Mouse (Mus musculus): ENCODE data around the gene Gpatch8. TPM values are rescaled to one million over a fixed set of nuclear protein-coding genes. Genes with fewer than 3 reads are reported as not detected.
A peak's percentile ranks its signal among the peaks of the same experiment; 100 is the strongest.

The Gpatch8 gene
- polyA plus RNA-seq, 1 experiment, result 62.3 TPM

- H3K4me1 ChIP-seq (ENCODE audit: control insufficient read depth, insufficient read depth, low read length), result peaks cover 4% of the 10 kb centered on the region; the same call in 1 of the 2 replicates
- no peak overlapping the region for H3K27ac ChIP-seq (ENCODE audit: insufficient read depth, low read length)
- TF ChIP-seq CTCF (IDR thresholded peaks at IDR 0.05; ENCODE audit: extremely low read depth, insufficient read depth, low read length) (no peak), POLR2A (IDR thresholded peaks at IDR 0.05; ENCODE audit: extremely low read depth, insufficient read depth, low read length) (no peak)
- no peak overlapping the region for H3K4me3 ChIP-seq (ENCODE audit: insufficient read depth, low read length)
Observed at GRCm38 (mm10) chr11:102439093-102440082, 116.8 kb downstream of the Gpatch8 start.

- H3K4me3 ChIP-seq (ENCODE audit: insufficient read depth, low read length), result peak overlapping the region; percentile 32; the same call in 1 of the 2 replicates
- peaks cover 5% of the 10 kb centered on the region; the same call in 1 of the 2 replicates for H3K4me1 ChIP-seq (ENCODE audit: control insufficient read depth, insufficient read depth, low read length)
- 0 out of 2 replicates have a peak overlapping the region, but pooled peaks have one; percentile 96 for H3K27ac ChIP-seq (ENCODE audit: insufficient read depth, low read length)
- TF ChIP-seq CTCF (IDR thresholded peaks at IDR 0.05; ENCODE audit: extremely low read depth, insufficient read depth, low read length) (peak; percentile 34; the same call in 1 of the 2 replicates), POLR2A (IDR thresholded peaks at IDR 0.05; ENCODE audit: extremely low read depth, insufficient read depth, low read length) (no peak)
Observed at GRCm38 (mm10) chr11:102438212-102439092, 117.7 kb downstream of the Gpatch8 start.

- peaks cover 10% of the 10 kb centered on the region for H3K4me1 ChIP-seq (ENCODE audit: control insufficient read depth, insufficient read depth, low read length)
- peak overlapping the region; percentile 96 for H3K27ac ChIP-seq (ENCODE audit: insufficient read depth, low read length)
- TF ChIP-seq CTCF (IDR thresholded peaks at IDR 0.05; ENCODE audit: extremely low read depth, insufficient read depth, low read length) (no peak), POLR2A (IDR thresholded peaks at IDR 0.05; ENCODE audit: extremely low read depth, insufficient read depth, low read length) (0 out of 2 replicates have a peak, but pooled peaks have one; percentile 6)
- peak overlapping the region; percentile 32 for H3K4me3 ChIP-seq (ENCODE audit: insufficient read depth, low read length)
Observed at GRCm38 (mm10) chr11:102437120-102438061, 118.8 kb downstream of the Gpatch8 start.

GRCm38 (mm10) chr11:102436471-102436790 is 119.8 kb downstream of the Gpatch8 start:
- H3K4me3 ChIP-seq (ENCODE audit: insufficient read depth, low read length), result no peak overlapping the region
- no peak overlapping the region for H3K27ac ChIP-seq (ENCODE audit: insufficient read depth, low read length)
- no peak for TF ChIP-seq POLR2A (IDR thresholded peaks at IDR 0.05; ENCODE audit: extremely low read depth, insufficient read depth, low read length)
- TF ChIP-seq CTCF (IDR thresholded peaks at IDR 0.05; ENCODE audit: extremely low read depth, insufficient read depth, low read length), result no peak
- peaks cover 10% of the 10 kb centered on the region for H3K4me1 ChIP-seq (ENCODE audit: control insufficient read depth, insufficient read depth, low read length)

- no peak overlapping the region for H3K4me3 ChIP-seq (ENCODE audit: insufficient read depth, low read length)
- H3K27ac ChIP-seq (ENCODE audit: insufficient read depth, low read length), result no peak overlapping the region
- H3K4me1 ChIP-seq (ENCODE audit: control insufficient read depth, insufficient read depth, low read length), result peaks cover 11% of the 10 kb centered on the region
- TF ChIP-seq CTCF (IDR thresholded peaks at IDR 0.05; ENCODE audit: extremely low read depth, insufficient read depth, low read length) (no peak), POLR2A (IDR thresholded peaks at IDR 0.05; ENCODE audit: extremely low read depth, insufficient read depth, low read length) (no peak)
Observed at GRCm38 (mm10) chr11:102435754-102436470, 120.3 kb downstream of the Gpatch8 start.

- Histone ChIP-seq H3K27ac (ENCODE audit: insufficient read depth, low read length) (no peak overlapping the region), H3K4me3 (ENCODE audit: insufficient read depth, low read length) (no peak overlapping the region), H3K4me1 (ENCODE audit: control insufficient read depth, insufficient read depth, low read length) (peaks cover 11% of the 10 kb centered on the region)
- no peak for TF ChIP-seq POLR2A (IDR thresholded peaks at IDR 0.05; ENCODE audit: extremely low read depth, insufficient read depth, low read length)
- no peak for TF ChIP-seq CTCF (IDR thresholded peaks at IDR 0.05; ENCODE audit: extremely low read depth, insufficient read depth, low read length)
Observed at GRCm38 (mm10) chr11:102434816-102435705, 121.1 kb downstream of the Gpatch8 start.

GRCm38 (mm10) chr11:102434406-102434805 is 121.8 kb downstream of the Gpatch8 start:
- peaks cover 11% of the 10 kb centered on the region for H3K4me1 ChIP-seq (ENCODE audit: control insufficient read depth, insufficient read depth, low read length)

More at GRCm38 (mm10) chr11:102434406-102434805, 121.8 kb downstream of the Gpatch8 start:
- Histone ChIP-seq H3K27ac (ENCODE audit: insufficient read depth, low read length) (no peak overlapping the region), H3K4me3 (ENCODE audit: insufficient read depth, low read length) (no peak overlapping the region)
- 0 out of 2 replicates have a peak, but pooled peaks have one; percentile 8 for TF ChIP-seq POLR2A (IDR thresholded peaks at IDR 0.05; ENCODE audit: extremely low read depth, insufficient read depth, low read length)
- peak; percentile 90 for TF ChIP-seq CTCF (IDR thresholded peaks at IDR 0.05; ENCODE audit: extremely low read depth, insufficient read depth, low read length)
